Mouse (Mus musculus): ENCODE measurements at regions not wholly inside any gene's neighbourhood (a gene's known extent, or its start where the extent isn't known, plus 50 kb on each side); places are given as distances from the start of the nearest gene placed in this dataset.
A peak's percentile ranks its signal among the peaks of the same experiment; 100 is the strongest.

DNA sequence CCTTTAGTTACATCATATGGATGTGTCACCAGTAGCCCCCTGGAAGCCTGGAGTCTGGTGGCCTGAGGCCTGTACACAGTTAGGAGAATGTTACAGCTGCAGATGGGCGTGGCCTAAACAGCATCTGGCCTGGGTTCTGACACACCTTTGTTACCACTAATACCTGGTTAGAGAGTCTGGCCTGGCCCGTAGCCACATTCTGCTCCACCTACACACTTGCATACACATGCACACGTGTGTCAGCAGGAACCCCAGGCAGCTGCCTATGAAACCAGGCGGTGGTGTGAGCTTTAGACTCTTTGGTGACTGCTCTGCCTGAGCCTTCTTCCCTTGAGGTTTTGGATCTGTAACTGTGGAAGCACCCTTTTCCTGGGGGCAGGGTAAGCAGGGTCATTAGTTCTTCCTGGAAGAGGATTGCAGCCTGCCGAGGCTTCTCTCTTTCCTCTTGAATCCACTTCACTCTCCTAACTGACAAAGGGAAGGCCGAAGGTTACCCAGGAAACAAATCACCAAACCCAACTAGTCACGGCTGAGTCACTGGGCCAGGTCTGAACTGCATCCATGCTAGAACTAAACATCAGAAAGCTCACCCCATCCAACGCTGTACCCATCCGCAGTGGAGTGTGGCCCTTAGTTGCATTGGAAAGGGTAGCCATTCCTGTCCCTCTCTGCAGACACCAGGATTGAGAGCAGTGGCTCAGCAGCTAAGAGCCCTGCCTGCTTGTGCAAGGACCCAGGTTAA is 71.8 kb upstream of the Mrps10 start:
- H3K4me1 ChIP-seq (ENCODE audit: control insufficient read depth, insufficient read depth, low read length), result peaks cover 25% of the 10 kb centered on the region
- 87% methylated on average over 9 of the region's 9 CpGs for WGBS (ENCODE audit: insufficient replicate concordance)
- no peaks in the 10 kb centered on the region for H3K36me3 ChIP-seq (ENCODE audit: control insufficient read depth, insufficient read depth, low read length)
- H3K9ac ChIP-seq (ENCODE audit: low read depth, low read length), result no peak overlapping the region
- H3K4me3 ChIP-seq (ENCODE audit: low read depth, low read length), result no peak overlapping the region
- no peak for ATAC-seq (replicated peaks; ENCODE audit: insufficient number of reproducible peaks, low FRiP score, low TSS enrichment)
- H3K27me3 ChIP-seq (ENCODE audit: control insufficient read depth, insufficient read depth, low read length), result no peaks in the 10 kb centered on the region
- no peaks in the 10 kb centered on the region for H3K9me3 ChIP-seq (replicated peaks; ENCODE audit: control insufficient read depth, low read length)
- no peak overlapping the region for H3K4me2 ChIP-seq
- no peak overlapping the region for H3K27ac ChIP-seq (ENCODE audit: low read depth, low read length)

DNA sequence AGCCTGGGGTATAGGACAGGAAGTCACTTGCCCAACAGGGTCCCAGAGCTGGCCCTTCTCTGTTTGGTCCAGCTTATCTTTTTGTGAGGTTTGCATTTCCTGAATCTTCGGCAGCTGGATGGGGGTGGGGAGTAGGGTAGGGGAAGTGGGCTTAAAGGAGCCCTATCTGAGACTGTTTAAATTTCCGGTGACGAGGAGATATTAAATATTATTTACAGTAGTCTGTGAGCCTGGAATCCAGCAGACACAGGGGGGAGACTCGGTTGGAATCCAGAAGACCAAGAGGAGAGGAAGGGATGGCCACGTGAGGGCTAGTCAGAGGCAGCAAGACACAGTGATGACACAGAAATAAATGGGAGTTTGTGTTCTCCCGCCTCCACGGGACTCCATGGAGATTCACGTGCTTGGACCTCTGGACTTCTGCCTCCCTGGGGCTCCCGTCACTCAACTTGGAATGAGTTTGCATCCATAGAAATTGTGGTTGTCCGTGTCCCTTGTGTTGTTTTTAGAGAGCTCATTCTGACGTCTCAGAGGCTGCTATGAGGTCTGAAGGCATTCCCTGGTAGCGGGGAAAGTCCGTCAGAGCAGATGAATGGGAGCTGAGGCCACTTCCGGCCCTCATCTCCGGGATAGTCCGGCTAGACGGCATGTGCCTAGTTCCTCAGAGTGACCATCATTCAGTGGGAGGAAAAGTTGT is 73.2 kb upstream of the Mrps10 start:
- Histone ChIP-seq H3K4me3 (ENCODE audit: low read depth, low read length) (no peak overlapping the region), H3K27ac (ENCODE audit: low read depth, low read length) (peak overlapping the region; percentile 72), H3K36me3 (ENCODE audit: control insufficient read depth, insufficient read depth, low read length) (no peaks in the 10 kb centered on the region), H3K4me2 (peak overlapping the region; percentile 3; the same call in 1 of the 2 replicates), H3K9ac (ENCODE audit: low read depth, low read length) (no peak overlapping the region), H3K4me1 (ENCODE audit: control insufficient read depth, insufficient read depth, low read length) (peaks cover 25% of the 10 kb centered on the region), H3K9me3 (replicated peaks; ENCODE audit: control insufficient read depth, low read length) (no peaks in the 10 kb centered on the region), H3K27me3 (ENCODE audit: control insufficient read depth, insufficient read depth, low read length) (no peaks in the 10 kb centered on the region)
- WGBS (ENCODE audit: insufficient replicate concordance), result 39% methylated on average over 17 of the region's 17 CpGs
- no peak for ATAC-seq (replicated peaks; ENCODE audit: insufficient number of reproducible peaks, low FRiP score, low TSS enrichment)

DNA sequence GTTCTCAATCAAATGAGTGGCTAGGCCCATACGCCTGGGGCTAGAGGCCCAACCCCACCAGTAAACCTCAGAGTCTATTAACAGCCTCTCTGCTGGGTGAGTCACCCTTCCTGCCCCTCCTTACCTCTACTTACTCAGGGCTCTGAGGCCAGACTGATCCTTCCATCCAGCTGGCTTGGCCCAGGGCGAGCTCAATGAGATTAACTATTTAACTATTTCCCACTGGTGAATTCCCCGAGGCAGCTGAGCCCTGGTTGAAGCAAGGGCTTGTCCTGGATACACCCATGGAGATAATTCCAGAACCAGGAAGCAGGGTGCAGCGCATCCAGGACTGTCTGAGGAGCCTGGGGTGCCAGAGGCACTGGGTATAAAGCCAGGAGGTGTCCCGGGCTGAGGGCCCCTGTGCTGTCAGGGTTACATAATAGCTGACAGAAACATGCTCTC is 74.6 kb upstream of the Mrps10 start:
- ATAC-seq (replicated peaks; ENCODE audit: insufficient number of reproducible peaks, low FRiP score, low TSS enrichment), result peak; percentile 48; the same call in 1 of the 2 replicates
- WGBS (ENCODE audit: insufficient replicate concordance), result 35% methylated on average over 5 of the region's 5 CpGs

DNA sequence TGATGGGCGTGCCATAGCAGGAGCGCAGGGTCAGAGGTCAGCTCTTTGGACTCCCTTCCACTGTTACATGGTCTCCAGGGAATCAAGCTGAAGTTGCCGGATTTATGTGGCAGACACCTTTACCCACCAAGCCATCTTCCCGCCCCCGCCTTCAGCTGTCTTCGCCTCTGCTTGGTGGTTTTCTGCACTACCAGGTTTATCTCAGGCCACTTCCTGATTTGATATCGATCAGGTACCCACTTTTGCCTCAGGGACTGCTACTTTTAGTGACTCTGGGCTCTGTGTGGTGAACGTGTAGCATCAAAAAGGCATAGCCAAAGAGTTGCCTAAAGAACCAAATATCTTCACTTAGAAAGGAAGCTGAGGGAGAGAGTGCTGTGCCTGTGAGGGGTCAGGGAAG is 75.5 kb upstream of the Mrps10 start:
- 81% methylated on average over 8 of the region's 8 CpGs for WGBS (ENCODE audit: insufficient replicate concordance)
- Histone ChIP-seq H3K4me3 (ENCODE audit: low read depth, low read length) (no peak overlapping the region), H3K27ac (ENCODE audit: low read depth, low read length) (no peak overlapping the region), H3K9me3 (replicated peaks; ENCODE audit: control insufficient read depth, low read length) (no peaks in the 10 kb centered on the region), H3K36me3 (ENCODE audit: control insufficient read depth, insufficient read depth, low read length) (0 out of 2 replicates have a peak, but pooled peaks cover 3% of the 10 kb centered on the region), H3K27me3 (ENCODE audit: control insufficient read depth, insufficient read depth, low read length) (no peaks in the 10 kb centered on the region), H3K4me1 (ENCODE audit: control insufficient read depth, insufficient read depth, low read length) (peaks cover 25% of the 10 kb centered on the region), H3K9ac (ENCODE audit: low read depth, low read length) (no peak overlapping the region), H3K4me2 (no peak overlapping the region)
- no peak for ATAC-seq (replicated peaks; ENCODE audit: insufficient number of reproducible peaks, low FRiP score, low TSS enrichment)

More for the DNA sequence above, 74.6 kb upstream of the Mrps10 start:
- H3K4me2 ChIP-seq, result no peak overlapping the region
- no peak overlapping the region for H3K4me3 ChIP-seq (ENCODE audit: low read depth, low read length)
- peak overlapping the region; percentile 72 for H3K27ac ChIP-seq (ENCODE audit: low read depth, low read length)
- H3K36me3 ChIP-seq (ENCODE audit: control insufficient read depth, insufficient read depth, low read length), result no peaks in the 10 kb centered on the region
- no peaks in the 10 kb centered on the region for H3K27me3 ChIP-seq (ENCODE audit: control insufficient read depth, insufficient read depth, low read length)
- peaks cover 25% of the 10 kb centered on the region for H3K4me1 ChIP-seq (ENCODE audit: control insufficient read depth, insufficient read depth, low read length)
- H3K9ac ChIP-seq (ENCODE audit: low read depth, low read length), result no peak overlapping the region
- H3K9me3 ChIP-seq (replicated peaks; ENCODE audit: control insufficient read depth, low read length), result no peaks in the 10 kb centered on the region

DNA sequence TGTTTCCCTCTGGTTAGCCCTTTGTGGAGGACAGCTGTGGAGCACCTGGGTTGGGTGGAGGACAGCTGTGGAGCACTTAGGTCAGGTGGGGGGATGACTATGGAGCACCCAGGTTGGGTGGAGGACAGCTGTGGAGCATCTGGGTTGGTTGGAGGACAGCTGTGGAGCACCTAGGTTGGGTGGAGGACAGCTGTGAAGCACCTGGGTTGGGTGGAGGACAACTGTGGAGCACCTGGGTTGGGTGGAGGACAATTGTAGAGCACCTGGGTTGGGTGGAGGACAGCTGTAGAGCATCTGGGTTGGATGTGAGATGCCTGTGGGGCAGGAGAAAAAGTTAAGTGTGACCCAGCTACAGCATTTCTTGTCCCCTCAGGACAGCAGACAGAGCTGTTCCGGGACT is 77.1 kb upstream of the Mrps10 start:
- no peaks in the 10 kb centered on the region for H3K9me3 ChIP-seq (replicated peaks; ENCODE audit: control insufficient read depth, low read length)
- H3K9ac ChIP-seq (ENCODE audit: low read depth, low read length), result no peak overlapping the region
- no peak overlapping the region for H3K4me3 ChIP-seq (ENCODE audit: low read depth, low read length)
- H3K4me2 ChIP-seq, result no peak overlapping the region
- H3K36me3 ChIP-seq (ENCODE audit: control insufficient read depth, insufficient read depth, low read length), result peaks cover 16% of the 10 kb centered on the region; the same call in 1 of the 2 replicates
- H3K4me1 ChIP-seq (ENCODE audit: control insufficient read depth, insufficient read depth, low read length), result peaks cover 25% of the 10 kb centered on the region
- no peaks in the 10 kb centered on the region for H3K27me3 ChIP-seq (ENCODE audit: control insufficient read depth, insufficient read depth, low read length)
- no peak overlapping the region for H3K27ac ChIP-seq (ENCODE audit: low read depth, low read length)
- WGBS (ENCODE audit: insufficient replicate concordance), result 95% methylated on average over 1 of the region's 1 CpGs
- no peak for ATAC-seq (replicated peaks; ENCODE audit: insufficient number of reproducible peaks, low FRiP score, low TSS enrichment)

DNA sequence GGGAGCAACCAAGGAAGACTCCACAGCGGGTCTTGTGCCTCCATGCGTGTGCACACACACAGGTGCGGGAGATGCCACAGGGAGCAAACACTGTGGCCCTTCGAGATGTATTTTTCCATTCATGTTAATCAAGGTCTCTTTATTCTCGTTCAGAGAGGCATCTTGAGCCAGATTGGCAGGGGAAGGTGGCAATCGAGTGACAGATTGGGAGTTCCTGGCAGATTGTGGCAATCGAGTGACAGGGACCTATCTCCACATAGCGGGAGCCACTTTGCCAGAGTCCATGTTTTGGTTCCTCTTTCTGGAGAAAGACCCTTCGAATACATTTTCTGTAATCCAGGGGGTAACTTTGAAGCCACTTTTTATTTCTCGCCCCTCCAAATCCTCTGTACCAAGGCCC is 83.1 kb upstream of the Mrps10 start:
- peaks cover 16% of the 10 kb centered on the region; the same call in 1 of the 2 replicates for H3K36me3 ChIP-seq (ENCODE audit: control insufficient read depth, insufficient read depth, low read length)
- H3K4me3 ChIP-seq (ENCODE audit: low read depth, low read length), result no peak overlapping the region
- H3K9me3 ChIP-seq (replicated peaks; ENCODE audit: control insufficient read depth, low read length), result no peaks in the 10 kb centered on the region
- H3K27me3 ChIP-seq (ENCODE audit: control insufficient read depth, insufficient read depth, low read length), result no peaks in the 10 kb centered on the region
- WGBS (ENCODE audit: insufficient replicate concordance), result 87% methylated on average over 10 of the region's 10 CpGs
- H3K9ac ChIP-seq (ENCODE audit: low read depth, low read length), result no peak overlapping the region
- no peak overlapping the region for H3K4me2 ChIP-seq
- H3K4me1 ChIP-seq (ENCODE audit: control insufficient read depth, insufficient read depth, low read length), result peaks cover 4% of the 10 kb centered on the region; the same call in 1 of the 2 replicates
- H3K27ac ChIP-seq (ENCODE audit: low read depth, low read length), result no peak overlapping the region
- ATAC-seq (replicated peaks; ENCODE audit: insufficient number of reproducible peaks, low FRiP score, low TSS enrichment), result no peak

DNA sequence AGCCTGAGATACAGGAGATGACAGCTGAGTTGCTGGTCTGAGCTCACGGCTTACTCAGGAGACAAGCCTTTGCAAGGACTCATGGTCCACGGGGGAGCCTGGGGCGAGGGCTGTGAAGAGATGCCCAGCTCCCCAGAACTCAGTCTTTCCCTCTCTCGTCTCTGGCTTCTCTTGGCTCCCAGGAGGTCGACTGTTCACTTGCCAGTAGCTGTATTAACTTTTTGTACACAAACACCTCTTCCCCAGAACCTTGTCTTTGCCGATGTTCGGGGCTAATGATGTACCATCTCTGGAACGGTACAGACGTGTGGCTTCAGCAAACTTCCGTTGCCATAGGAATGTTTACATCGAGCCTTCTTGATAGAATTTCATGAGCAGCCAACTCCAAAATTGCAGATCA is 84.5 kb upstream of the Mrps10 start:
- WGBS (ENCODE audit: insufficient replicate concordance), result 73% methylated on average over 11 of the region's 11 CpGs
- no peak for ATAC-seq (replicated peaks; ENCODE audit: insufficient number of reproducible peaks, low FRiP score, low TSS enrichment)
- H3K9me3 ChIP-seq (replicated peaks; ENCODE audit: control insufficient read depth, low read length), result no peaks in the 10 kb centered on the region
- H3K27me3 ChIP-seq (ENCODE audit: control insufficient read depth, insufficient read depth, low read length), result no peaks in the 10 kb centered on the region
- peaks cover 16% of the 10 kb centered on the region; the same call in 1 of the 2 replicates for H3K36me3 ChIP-seq (ENCODE audit: control insufficient read depth, insufficient read depth, low read length)
- peaks cover 4% of the 10 kb centered on the region; the same call in 1 of the 2 replicates for H3K4me1 ChIP-seq (ENCODE audit: control insufficient read depth, insufficient read depth, low read length)
- H3K27ac ChIP-seq (ENCODE audit: low read depth, low read length), result no peak overlapping the region
- H3K9ac ChIP-seq (ENCODE audit: low read depth, low read length), result no peak overlapping the region
- no peak overlapping the region for H3K4me2 ChIP-seq
- no peak overlapping the region for H3K4me3 ChIP-seq (ENCODE audit: low read depth, low read length)

DNA sequence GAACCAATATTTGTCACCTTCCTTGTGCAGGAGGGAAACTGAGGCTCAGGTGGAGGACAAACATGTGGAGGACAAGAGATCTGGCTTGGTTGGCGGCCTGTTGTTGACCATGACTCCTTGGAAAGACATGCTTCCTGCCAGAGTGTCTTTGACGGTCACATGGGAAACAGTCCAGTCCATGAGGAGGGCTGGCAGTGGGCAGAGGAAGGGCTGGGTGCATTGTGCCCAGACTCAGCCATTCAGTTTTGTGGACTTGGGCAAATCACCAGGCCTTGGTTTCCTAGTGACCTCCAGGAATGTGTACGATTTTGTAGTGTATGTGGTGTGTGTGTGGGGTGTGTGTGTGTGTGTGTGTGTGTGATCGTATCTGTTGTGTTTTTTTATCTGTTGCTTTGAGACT is 85.5 kb upstream of the Mrps10 start:
- Histone ChIP-seq H3K4me1 (ENCODE audit: control insufficient read depth, insufficient read depth, low read length) (peaks cover 4% of the 10 kb centered on the region; the same call in 1 of the 2 replicates), H3K36me3 (ENCODE audit: control insufficient read depth, insufficient read depth, low read length) (peaks cover 13% of the 10 kb centered on the region; the same call in 1 of the 2 replicates), H3K27me3 (ENCODE audit: control insufficient read depth, insufficient read depth, low read length) (no peaks in the 10 kb centered on the region), H3K27ac (ENCODE audit: low read depth, low read length) (no peak overlapping the region), H3K9ac (ENCODE audit: low read depth, low read length) (no peak overlapping the region), H3K4me3 (ENCODE audit: low read depth, low read length) (no peak overlapping the region), H3K4me2 (no peak overlapping the region), H3K9me3 (replicated peaks; ENCODE audit: control insufficient read depth, low read length) (no peaks in the 10 kb centered on the region)
- ATAC-seq (replicated peaks; ENCODE audit: insufficient number of reproducible peaks, low FRiP score, low TSS enrichment), result no peak
- whole genome bisulfite sequencing (ENCODE audit: insufficient replicate concordance), result 79% methylated on average over 4 of the region's 4 CpGs

Data from heart, embryonic 11.5 days (tissue).